Mouse (Mus musculus) megakaryocyte, adult 5-6 weeks (primary cell): ENCODE data around the gene Gas6. TPM values are rescaled to one million over a fixed set of nuclear protein-coding genes. Genes with fewer than 3 reads are reported as not detected.

ENCODE experiments used
- ATAC-seq: 2 replicates; pipeline ENCODE4 v1.8.0; 2016; ENCODE audit warnings: mild to moderate bottlenecking, inconsistent platforms; ENCODE audit not compliant: poor library complexity, severe bottlenecking
- total RNA-seq, 2 experiments: library from RNA; stranded (forward) in 1 of 2; stranded (reverse) in 1 of 2; fragments of 153-499, 151-499 nt in 1 of 2; fragments of 221-1000, 200-1000 nt in 1 of 2; gene quantifications; 2 replicates each; pipeline versions ENCODE4 v1.2.3 to v1.2.4; 2015 to 2017

Gene Gas6
- total RNA-seq (2015) (0.43 and 0.56 TPM in 2 replicates), total RNA-seq (2017) (0.77 and 1.6 TPM in 2 replicates)

- ATAC-seq: peak; percentile 33; the same call in 1 of the 2 replicates
Observed at GRCm38 (mm10) chr8:13493858-13494631, at the start of gene Gas6. TSS of gene Gas6 (minus strand) at chr8:13494490.

- ATAC-seq: no peak
Observed at GRCm38 (mm10) chr8:13541526-13541925, 47.2 kb upstream of the Gas6 start.

GRCm38 (mm10) chr8:13540122-13540521 is 45.8 kb upstream of the Gas6 start:
- ATAC-seq: no peak

- no peak for ATAC-seq
Observed at GRCm38 (mm10) chr8:13538821-13539220, 44.5 kb upstream of the Gas6 start.

GRCm38 (mm10) chr8:13537102-13537501 is 42.8 kb upstream of the Gas6 start:
- no peak for ATAC-seq

- no peak for ATAC-seq
Observed at GRCm38 (mm10) chr8:13533123-13533522, 38.8 kb upstream of the Gas6 start.

- no peak for ATAC-seq
Observed at GRCm38 (mm10) chr8:13531602-13532171, 37.4 kb upstream of the Gas6 start.

GRCm38 (mm10) chr8:13530941-13531340 is 36.7 kb upstream of the Gas6 start:
- ATAC-seq: no peak

GRCm38 (mm10) chr8:13530401-13530800 is 36.1 kb upstream of the Gas6 start:
- no peak for ATAC-seq

- ATAC-seq: no peak
Observed at GRCm38 (mm10) chr8:13529891-13530316, 35.6 kb upstream of the Gas6 start.

GRCm38 (mm10) chr8:13529011-13529840 is 34.9 kb upstream of the Gas6 start:
- ATAC-seq: no peak

GRCm38 (mm10) chr8:13521392-13521791 is 27.1 kb upstream of the Gas6 start:
- ATAC-seq: no peak

- no peak for ATAC-seq
Observed at GRCm38 (mm10) chr8:13520349-13520748, 26.1 kb upstream of the Gas6 start.

GRCm38 (mm10) chr8:13519503-13519902 is 25.2 kb upstream of the Gas6 start:
- ATAC-seq: no peak

- no peak for ATAC-seq
Observed at GRCm38 (mm10) chr8:13517284-13517781, 23.0 kb upstream of the Gas6 start.

- no peak for ATAC-seq
Observed at GRCm38 (mm10) chr8:13516728-13517127, 22.4 kb upstream of the Gas6 start.

- no peak for ATAC-seq
Observed at GRCm38 (mm10) chr8:13516011-13516442, 21.7 kb upstream of the Gas6 start.

GRCm38 (mm10) chr8:13513556-13514370 is 19.5 kb upstream of the Gas6 start:
- no peak for ATAC-seq

- no peak for ATAC-seq
Observed at GRCm38 (mm10) chr8:13512677-13513076, 18.4 kb upstream of the Gas6 start.

GRCm38 (mm10) chr8:13512016-13512415 is 17.7 kb upstream of the Gas6 start:
- no peak for ATAC-seq
